Mouse (Mus musculus): ENCODE data around the gene Ttc5. TPM values are rescaled to one million over a fixed set of nuclear protein-coding genes. Genes with fewer than 3 reads are reported as not detected.
A peak's percentile ranks its signal among the peaks of the same experiment; 100 is the strongest.

The Ttc5 gene
- polyA plus RNA-seq (2012; rRNA removed) = 6.8 and 13.5 TPM in 2 replicates

DNA sequence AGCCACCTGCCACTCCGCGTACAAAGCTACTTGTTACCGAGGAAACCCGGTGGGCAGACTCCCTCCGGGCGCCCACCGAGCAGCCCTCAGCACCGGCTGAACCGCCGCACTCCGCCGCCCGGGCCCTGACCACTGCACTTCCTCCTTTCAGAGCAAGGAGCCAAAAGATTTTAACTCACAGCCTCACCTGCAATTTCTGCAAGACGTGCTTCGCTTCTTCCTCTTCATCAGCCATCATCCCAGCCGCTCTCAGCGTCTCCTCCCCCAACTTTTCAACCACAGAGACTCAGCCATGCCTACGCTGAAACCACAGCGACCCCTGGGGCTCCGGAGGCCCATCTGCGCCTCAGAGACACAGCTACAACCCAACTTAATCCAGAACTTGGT is at the start of gene Ttc5:
Ttc5 (minus strand) TSS at position 269 of the 387 bp plus-strand sequence.
- WGBS = under 1% methylated on average over 21 of the region's 21 CpGs
- Histone ChIP-seq H3K4me1 (ENCODE audit: control insufficient read depth, insufficient read depth, insufficient read length, low read length) (0 out of 2 replicates have a peak, but pooled peaks cover 2% of the 10 kb centered on the region), H3K4me3 (ENCODE audit: low read depth, low read length) (peak within 1 kb of the TSS; percentile 80), H3K27ac (ENCODE audit: insufficient read depth, low read depth, low read length) (peak within 1 kb of the TSS; percentile 19; the same call in 1 of the 2 replicates), H3K36me3 (ENCODE audit: control insufficient read depth, insufficient read depth, low read length) (peaks cover 3% of the 10 kb centered on the region; the same call in 1 of the 2 replicates), H3K27me3 (ENCODE audit: control insufficient read depth, insufficient read depth, low read length) (no peaks in the 10 kb centered on the region)
- TF ChIP-seq CTCF (IDR thresholded peaks at IDR 0.05; ENCODE audit: extremely low read depth, insufficient read length, insufficient replicate concordance, low read depth, low read length) (peak; percentile 98), POLR2A (IDR thresholded peaks at IDR 0.05; ENCODE audit: low read depth, low read length) (peak; percentile 52; the same call in 1 of the 2 replicates)

DNA sequence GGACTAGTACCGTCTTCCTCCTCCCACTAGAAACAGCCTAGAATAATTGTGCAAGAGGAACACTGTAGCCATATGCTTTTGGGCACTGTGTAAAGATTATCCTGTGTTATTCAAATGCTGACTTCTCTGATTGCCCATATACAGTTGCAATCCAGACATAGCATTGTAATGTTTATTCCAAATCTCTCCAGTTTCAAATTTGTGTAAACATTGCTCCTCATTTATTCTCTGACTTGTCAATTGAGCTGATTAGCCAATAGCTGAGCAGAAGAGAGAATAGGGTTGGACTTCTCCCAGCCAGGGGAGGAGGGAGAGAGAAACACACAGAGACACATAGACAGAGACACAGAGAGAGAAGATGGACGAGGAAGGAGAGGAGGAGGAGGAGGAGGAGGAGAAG is 49.1 kb upstream of the Ttc5 start:
- TF ChIP-seq CTCF (IDR thresholded peaks at IDR 0.05; ENCODE audit: extremely low read depth, insufficient read length, insufficient replicate concordance, low read depth, low read length) (no peak), POLR2A (IDR thresholded peaks at IDR 0.05; ENCODE audit: low read depth, low read length) (no peak)
- 57% methylated on average over 2 of the region's 2 CpGs for whole genome bisulfite sequencing
- Histone ChIP-seq H3K4me1 (ENCODE audit: control insufficient read depth, insufficient read depth, insufficient read length, low read length) (no peaks in the 10 kb centered on the region; the same call in 1 of the 2 replicates), H3K27ac (ENCODE audit: insufficient read depth, low read depth, low read length) (peak overlapping the region; percentile 66), H3K27me3 (ENCODE audit: control insufficient read depth, insufficient read depth, low read length) (no peaks in the 10 kb centered on the region), H3K36me3 (ENCODE audit: control insufficient read depth, insufficient read depth, low read length) (peaks cover 85% of the 10 kb centered on the region), H3K4me3 (ENCODE audit: low read depth, low read length) (no peak overlapping the region)

DNA sequence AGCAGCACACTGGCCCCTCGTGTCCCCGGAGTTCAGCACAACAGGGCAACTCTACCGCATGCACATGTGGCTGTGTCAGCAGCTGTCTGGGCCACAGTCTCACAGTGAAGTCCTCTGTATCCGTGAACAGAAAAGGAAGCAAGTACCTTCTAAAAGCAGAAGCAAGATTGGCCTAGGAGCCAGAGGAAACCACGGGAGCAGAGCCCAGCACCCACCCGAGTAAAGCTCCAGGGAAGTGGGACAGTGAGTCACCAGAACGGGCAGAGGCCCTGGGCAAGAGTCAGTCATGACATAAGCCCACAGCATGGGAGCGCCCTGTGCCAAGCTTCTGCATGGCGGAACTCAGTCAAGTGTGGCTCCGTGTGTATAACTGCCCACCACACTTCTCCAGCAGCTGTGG is 48.6 kb upstream of the Ttc5 start:
- WGBS = 76% methylated on average over 10 of the region's 10 CpGs
- no peaks in the 10 kb centered on the region; the same call in 1 of the 2 replicates for H3K4me1 ChIP-seq (ENCODE audit: control insufficient read depth, insufficient read depth, insufficient read length, low read length)
- H3K27ac ChIP-seq (ENCODE audit: insufficient read depth, low read depth, low read length) = peak overlapping the region; percentile 66
- no peaks in the 10 kb centered on the region for H3K27me3 ChIP-seq (ENCODE audit: control insufficient read depth, insufficient read depth, low read length)
- H3K4me3 ChIP-seq (ENCODE audit: low read depth, low read length) = no peak overlapping the region
- H3K36me3 ChIP-seq (ENCODE audit: control insufficient read depth, insufficient read depth, low read length) = peaks cover 85% of the 10 kb centered on the region
- no peak for TF ChIP-seq POLR2A (IDR thresholded peaks at IDR 0.05; ENCODE audit: low read depth, low read length)
- no peak for TF ChIP-seq CTCF (IDR thresholded peaks at IDR 0.05; ENCODE audit: extremely low read depth, insufficient read length, insufficient replicate concordance, low read depth, low read length)

DNA sequence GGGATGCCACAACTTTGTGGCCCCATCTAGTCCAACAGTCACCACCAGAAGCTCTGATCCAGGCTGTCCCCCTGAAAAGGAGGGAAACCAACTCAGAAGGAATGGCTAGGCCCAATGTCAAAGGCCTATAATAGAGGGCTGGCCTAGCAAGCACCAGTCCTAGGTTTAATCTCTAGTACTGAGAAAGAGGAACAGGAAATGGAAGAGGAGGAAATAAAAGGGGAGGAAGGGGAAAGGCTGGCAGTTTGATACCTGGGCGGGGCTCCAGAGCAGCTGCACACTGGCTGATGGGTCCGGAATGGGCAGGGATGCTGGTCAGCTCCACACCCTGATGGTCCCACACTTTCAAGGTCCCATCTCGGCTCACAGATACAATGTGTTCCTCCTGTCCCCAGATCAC is 44.6 kb upstream of the Ttc5 start:
- Histone ChIP-seq H3K27me3 (ENCODE audit: control insufficient read depth, insufficient read depth, low read length) (no peaks in the 10 kb centered on the region), H3K27ac (ENCODE audit: insufficient read depth, low read depth, low read length) (no peak overlapping the region), H3K4me1 (ENCODE audit: control insufficient read depth, insufficient read depth, insufficient read length, low read length) (no peaks in the 10 kb centered on the region; the same call in 1 of the 2 replicates), H3K4me3 (ENCODE audit: low read depth, low read length) (no peak overlapping the region), H3K36me3 (ENCODE audit: control insufficient read depth, insufficient read depth, low read length) (peaks cover 82% of the 10 kb centered on the region)
- TF ChIP-seq POLR2A (IDR thresholded peaks at IDR 0.05; ENCODE audit: low read depth, low read length) = no peak
- TF ChIP-seq CTCF (IDR thresholded peaks at IDR 0.05; ENCODE audit: extremely low read depth, insufficient read length, insufficient replicate concordance, low read depth, low read length) = no peak
- 63% methylated on average over 3 of the region's 3 CpGs for WGBS

DNA sequence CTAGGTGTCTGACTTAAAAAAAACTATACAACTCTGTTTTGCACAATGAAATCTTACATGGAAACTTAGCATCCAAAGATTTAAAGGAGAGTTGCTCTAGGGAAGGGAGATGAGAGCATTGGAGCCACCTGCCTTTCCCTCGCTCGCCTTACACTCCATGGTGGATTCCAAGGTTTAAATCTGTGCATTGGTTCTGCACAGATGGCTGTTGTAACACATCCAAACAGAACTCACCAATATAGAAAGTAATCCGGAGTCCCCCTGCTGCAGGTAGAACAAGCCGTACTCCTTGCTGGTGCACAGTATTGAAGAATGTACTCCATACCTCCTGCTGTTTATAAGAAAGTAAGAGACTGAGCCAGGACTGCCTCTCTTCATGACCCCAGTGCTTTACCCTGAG is 41.3 kb upstream of the Ttc5 start:
- TF ChIP-seq POLR2A (IDR thresholded peaks at IDR 0.05; ENCODE audit: low read depth, low read length) (no peak), CTCF (IDR thresholded peaks at IDR 0.05; ENCODE audit: extremely low read depth, insufficient read length, insufficient replicate concordance, low read depth, low read length) (no peak)
- Histone ChIP-seq H3K36me3 (ENCODE audit: control insufficient read depth, insufficient read depth, low read length) (peaks cover 82% of the 10 kb centered on the region), H3K27me3 (ENCODE audit: control insufficient read depth, insufficient read depth, low read length) (no peaks in the 10 kb centered on the region), H3K4me3 (ENCODE audit: low read depth, low read length) (no peak overlapping the region), H3K4me1 (ENCODE audit: control insufficient read depth, insufficient read depth, insufficient read length, low read length) (no peaks in the 10 kb centered on the region), H3K27ac (ENCODE audit: insufficient read depth, low read depth, low read length) (no peak overlapping the region)
- 92% methylated on average over 4 of the region's 4 CpGs for WGBS

DNA sequence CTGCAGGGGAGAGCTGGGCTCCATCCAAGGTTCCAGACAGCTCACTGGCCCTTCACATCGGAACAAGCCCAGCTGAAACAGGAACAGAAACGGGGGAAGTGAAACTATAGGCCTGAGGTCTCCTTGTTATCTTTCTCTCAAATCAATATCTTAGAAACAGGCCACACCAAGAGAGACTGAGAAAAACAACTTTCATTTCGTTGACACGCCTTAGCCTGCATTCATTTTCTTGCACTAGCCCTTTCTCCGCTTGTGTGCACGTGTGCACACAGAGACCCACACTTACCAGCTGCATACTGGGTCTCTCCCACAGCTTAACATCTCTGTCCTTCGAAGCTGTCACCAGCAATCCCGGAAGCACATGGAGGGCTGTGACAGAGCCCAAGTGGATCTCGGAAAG is 38.9 kb upstream of the Ttc5 start:
- 73% methylated on average over 9 of the region's 9 CpGs for WGBS
- TF ChIP-seq CTCF (IDR thresholded peaks at IDR 0.05; ENCODE audit: extremely low read depth, insufficient read length, insufficient replicate concordance, low read depth, low read length) (no peak), POLR2A (IDR thresholded peaks at IDR 0.05; ENCODE audit: low read depth, low read length) (no peak)
- Histone ChIP-seq H3K36me3 (ENCODE audit: control insufficient read depth, insufficient read depth, low read length) (peaks cover 82% of the 10 kb centered on the region), H3K27me3 (ENCODE audit: control insufficient read depth, insufficient read depth, low read length) (no peaks in the 10 kb centered on the region), H3K4me3 (ENCODE audit: low read depth, low read length) (0 out of 2 replicates have a peak overlapping the region, but pooled peaks have one; percentile 9), H3K27ac (ENCODE audit: insufficient read depth, low read depth, low read length) (peak overlapping the region; percentile 37; the same call in 1 of the 2 replicates), H3K4me1 (ENCODE audit: control insufficient read depth, insufficient read depth, insufficient read length, low read length) (no peaks in the 10 kb centered on the region)

DNA sequence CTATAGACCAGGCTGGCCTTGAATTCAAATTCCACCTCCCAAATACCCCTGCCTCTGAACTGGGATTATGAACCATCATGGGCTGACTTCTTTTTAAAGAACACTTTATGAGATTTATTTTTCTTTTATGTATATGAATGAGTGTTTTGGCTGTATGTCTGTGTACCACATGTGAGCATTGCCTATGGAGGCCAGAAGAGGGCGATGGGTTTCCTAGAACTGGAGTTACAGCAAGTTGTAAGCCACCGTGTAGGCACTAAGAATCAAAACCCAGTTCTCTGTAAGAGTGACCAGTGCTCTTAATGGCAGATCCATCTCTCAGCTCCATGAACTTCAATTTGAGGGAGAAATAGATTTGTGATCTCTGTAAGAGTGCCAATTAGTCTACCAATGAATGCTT is 37.9 kb upstream of the Ttc5 start:
- no peak overlapping the region for H3K4me3 ChIP-seq (ENCODE audit: low read depth, low read length)
- no peak for TF ChIP-seq CTCF (IDR thresholded peaks at IDR 0.05; ENCODE audit: extremely low read depth, insufficient read length, insufficient replicate concordance, low read depth, low read length)
- TF ChIP-seq POLR2A (IDR thresholded peaks at IDR 0.05; ENCODE audit: low read depth, low read length) = no peak
- H3K4me1 ChIP-seq (ENCODE audit: control insufficient read depth, insufficient read depth, insufficient read length, low read length) = no peaks in the 10 kb centered on the region
- H3K27ac ChIP-seq (ENCODE audit: insufficient read depth, low read depth, low read length) = no peak overlapping the region
- no peaks in the 10 kb centered on the region for H3K27me3 ChIP-seq (ENCODE audit: control insufficient read depth, insufficient read depth, low read length)
- WGBS = 83% methylated on average over 2 of the region's 2 CpGs
- H3K36me3 ChIP-seq (ENCODE audit: control insufficient read depth, insufficient read depth, low read length) = peaks cover 76% of the 10 kb centered on the region

Data from small intestine, adult 2 months (tissue).